Mouse (Mus musculus): ENCODE measurements around the gene Iba57. TPM values are rescaled to one million over a fixed set of nuclear protein-coding genes. Genes with fewer than 3 reads are reported as not detected.

The Iba57 gene
- polyA plus RNA-seq, 1 experiment from 2014 or later = 7.3 TPM

- WGBS = 60% methylated on average over 3 of the region's 3 CpGs
- no peaks in the 10 kb centered on the region for H3K27me3 ChIP-seq
- H3K4me3 ChIP-seq = no peak overlapping the region
- H3K27ac ChIP-seq = no peak overlapping the region
- H3K36me3 ChIP-seq = no peaks in the 10 kb centered on the region
- H3K4me1 ChIP-seq (replicated peaks) = peaks cover 4% of the 10 kb centered on the region
- H3K9ac ChIP-seq = no peak overlapping the region
- H3K4me2 ChIP-seq = no peak overlapping the region
- no peak for ATAC-seq (replicated peaks; ENCODE audit: insufficient number of reproducible peaks, insufficient read depth, low FRiP score, low read depth)
- no peaks in the 10 kb centered on the region for H3K9me3 ChIP-seq (replicated peaks)
Measured at GRCm38 (mm10) chr11:59149302-59149701, 14.2 kb downstream of the Iba57 start.

GRCm38 (mm10) chr11:59142962-59143361, 20.6 kb downstream of the Iba57 start:
- no peak for ATAC-seq (replicated peaks; ENCODE audit: insufficient number of reproducible peaks, insufficient read depth, low FRiP score, low read depth)
- WGBS = 85% methylated on average over 5 of the region's 5 CpGs
- Histone ChIP-seq H3K36me3 (no peaks in the 10 kb centered on the region), H3K27ac (no peak overlapping the region), H3K9ac (no peak overlapping the region), H3K9me3 (replicated peaks) (no peaks in the 10 kb centered on the region), H3K4me2 (no peak overlapping the region), H3K4me1 (replicated peaks) (peaks cover 17% of the 10 kb centered on the region), H3K27me3 (no peaks in the 10 kb centered on the region), H3K4me3 (no peak overlapping the region)

- Histone ChIP-seq H3K27ac (no peak overlapping the region; the same call in 1 of the 2 replicates), H3K9me3 (replicated peaks) (no peaks in the 10 kb centered on the region), H3K27me3 (peaks cover 2% of the 10 kb centered on the region), H3K9ac (no peak overlapping the region; the same call in 1 of the 2 replicates), H3K4me3 (peak overlapping the region; percentile 23; the same call in 1 of the 2 replicates), H3K4me2 (peak overlapping the region; percentile 46), H3K4me1 (replicated peaks) (peaks cover 28% of the 10 kb centered on the region), H3K36me3 (no peaks in the 10 kb centered on the region)
- no peak for ATAC-seq (replicated peaks; ENCODE audit: insufficient number of reproducible peaks, insufficient read depth, low FRiP score, low read depth)
- WGBS = 14% methylated on average over 14 of the region's 14 CpGs
Measured at GRCm38 (mm10) chr11:59141772-59142370, 21.7 kb downstream of the Iba57 start.

GRCm38 (mm10) chr11:59138537-59139486, 24.7 kb downstream of the Iba57 start:
- peak overlapping the region; percentile 62 for H3K4me2 ChIP-seq
- H3K27me3 ChIP-seq = peaks cover 32% of the 10 kb centered on the region
- peak; percentile 80 for ATAC-seq (replicated peaks; ENCODE audit: insufficient number of reproducible peaks, insufficient read depth, low FRiP score, low read depth)
- WGBS = 34% methylated on average over 19 of the region's 19 CpGs
- H3K9me3 ChIP-seq (replicated peaks) = no peaks in the 10 kb centered on the region
- no peaks in the 10 kb centered on the region for H3K36me3 ChIP-seq
- peaks cover 56% of the 10 kb centered on the region for H3K4me1 ChIP-seq (replicated peaks)
- H3K9ac ChIP-seq = peak overlapping the region; percentile 71
- H3K27ac ChIP-seq = peak overlapping the region; percentile 87
- peak overlapping the region; percentile 48 for H3K4me3 ChIP-seq

GRCm38 (mm10) chr11:59136994-59137706, 26.4 kb downstream of the Iba57 start:
- H3K36me3 ChIP-seq = peaks cover 13% of the 10 kb centered on the region; the same call in 1 of the 2 replicates

GRCm38 (mm10) chr11:59135904-59136452, 27.6 kb downstream of the Iba57 start, which contains the start of gene Obscn:
Obscn (minus strand) TSS chr11:59136402.
- H3K27me3 ChIP-seq = peaks cover 39% of the 10 kb centered on the region
- peaks cover 15% of the 10 kb centered on the region; the same call in 1 of the 2 replicates for H3K36me3 ChIP-seq
- no peak for ATAC-seq (replicated peaks; ENCODE audit: insufficient number of reproducible peaks, insufficient read depth, low FRiP score, low read depth)
- H3K27ac ChIP-seq = peak within 1 kb of the TSS; percentile 87
- H3K4me3 ChIP-seq = peak within 1 kb of the TSS; percentile 48
- H3K9ac ChIP-seq = peak within 1 kb of the TSS; percentile 71; the same call in 1 of the 2 replicates
- H3K4me1 ChIP-seq (replicated peaks) = peaks cover 53% of the 10 kb centered on the region
- H3K4me2 ChIP-seq = peak within 1 kb of the TSS; percentile 62
- H3K9me3 ChIP-seq (replicated peaks) = no peaks in the 10 kb centered on the region
- 28% methylated on average over 44 of the region's 44 CpGs for WGBS

More at GRCm38 (mm10) chr11:59136994-59137706, 26.4 kb downstream of the Iba57 start:
- ATAC-seq (replicated peaks; ENCODE audit: insufficient number of reproducible peaks, insufficient read depth, low FRiP score, low read depth) = no peak
- peak overlapping the region; percentile 48 for H3K4me3 ChIP-seq
- H3K9ac ChIP-seq = peak overlapping the region; percentile 71
- H3K27ac ChIP-seq = peak overlapping the region; percentile 87
- WGBS = 55% methylated on average over 12 of the region's 12 CpGs
- H3K9me3 ChIP-seq (replicated peaks) = no peaks in the 10 kb centered on the region
- peak overlapping the region; percentile 62 for H3K4me2 ChIP-seq
- peaks cover 39% of the 10 kb centered on the region for H3K27me3 ChIP-seq
- peaks cover 56% of the 10 kb centered on the region for H3K4me1 ChIP-seq (replicated peaks)

GRCm38 (mm10) chr11:59135051-59135820, 28.3 kb downstream of the Iba57 start:
- Histone ChIP-seq H3K36me3 (peaks cover 21% of the 10 kb centered on the region; the same call in 1 of the 2 replicates), H3K4me3 (peak overlapping the region; percentile 25; the same call in 1 of the 2 replicates), H3K27ac (no peak overlapping the region), H3K9ac (0 out of 2 replicates have a peak overlapping the region, but pooled peaks have one; percentile 10), H3K4me2 (peak overlapping the region; percentile 62), H3K27me3 (peaks cover 39% of the 10 kb centered on the region), H3K9me3 (replicated peaks) (no peaks in the 10 kb centered on the region), H3K4me1 (replicated peaks) (peaks cover 53% of the 10 kb centered on the region)
- WGBS = 24% methylated on average over 55 of the region's 55 CpGs
- no peak for ATAC-seq (replicated peaks; ENCODE audit: insufficient number of reproducible peaks, insufficient read depth, low FRiP score, low read depth)

- H3K4me2 ChIP-seq = peak overlapping the region; percentile 62
- peaks cover 23% of the 10 kb centered on the region; the same call in 1 of the 2 replicates for H3K36me3 ChIP-seq
- H3K9ac ChIP-seq = no peak overlapping the region
- H3K9me3 ChIP-seq (replicated peaks) = no peaks in the 10 kb centered on the region
- ATAC-seq (replicated peaks; ENCODE audit: insufficient number of reproducible peaks, insufficient read depth, low FRiP score, low read depth) = no peak
- WGBS = 7% methylated on average over 34 of the region's 35 CpGs
- peak overlapping the region; percentile 25 for H3K4me3 ChIP-seq
- H3K27ac ChIP-seq = 0 out of 2 replicates have a peak overlapping the region, but pooled peaks have one; percentile 5
- H3K4me1 ChIP-seq (replicated peaks) = peaks cover 46% of the 10 kb centered on the region
- H3K27me3 ChIP-seq = peaks cover 39% of the 10 kb centered on the region
Measured at GRCm38 (mm10) chr11:59134373-59134997, 29.1 kb downstream of the Iba57 start.

- WGBS = 76% methylated on average over 2 of the region's 3 CpGs
Measured at GRCm38 (mm10) chr11:59132065-59132464, 31.5 kb downstream of the Iba57 start.

More at GRCm38 (mm10) chr11:59132065-59132464, 31.5 kb downstream of the Iba57 start:
- no peak overlapping the region for H3K9ac ChIP-seq
- H3K27me3 ChIP-seq = peaks cover 39% of the 10 kb centered on the region
- no peak for ATAC-seq (replicated peaks; ENCODE audit: insufficient number of reproducible peaks, insufficient read depth, low FRiP score, low read depth)
- H3K36me3 ChIP-seq = peaks cover 29% of the 10 kb centered on the region; the same call in 1 of the 2 replicates
- no peaks in the 10 kb centered on the region for H3K9me3 ChIP-seq (replicated peaks)
- no peak overlapping the region for H3K27ac ChIP-seq
- H3K4me3 ChIP-seq = no peak overlapping the region
- no peak overlapping the region for H3K4me2 ChIP-seq
- H3K4me1 ChIP-seq (replicated peaks) = peaks cover 29% of the 10 kb centered on the region

All from heart, embryonic 15.5 days (tissue).